Mouse (Mus musculus): ENCODE results near the gene Cd320.

GRCm38 (mm10) chr17:33802221-33802620, 40.7 kb upstream of the Cd320 start:
- TF ChIP-seq POLR2A (IDR thresholded peaks at IDR 0.05; ENCODE audit: control insufficient read depth, extremely low read depth, insufficient read depth, low read length, poor library complexity), result no peak
- TF ChIP-seq CTCF (IDR thresholded peaks at IDR 0.05; ENCODE audit: borderline replicate concordance, control insufficient read depth, extremely low read depth, insufficient read depth, low read length, poor library complexity), result no peak

Data from thymus, adult 2 months (tissue).